Mouse (Mus musculus) intestine, embryonic 15.5 days (tissue): ENCODE measurements around the gene Ankrd13a. TPM values are rescaled to one million over a fixed set of nuclear protein-coding genes. Genes with fewer than 3 reads are reported as not detected.

ENCODE experiments used
- ATAC-seq: fragments of 200-750 bp; cut with Nextera tagmentation; 2 replicates; pipeline ENCODE4 v1.8.0; 2017; ENCODE audit warnings: moderate TSS enrichment, moderate library complexity
- H3K27ac ChIP-seq: fragments of 300-500 bp; sonication (generic); 2 replicates; pipeline ENCODE4 v1.5.1; 2015; ENCODE audit warnings: mild to moderate bottlenecking, inconsistent platforms
- H3K27me3 ChIP-seq: fragments of 300-500 bp; sonication (generic); replicated peaks from 2 replicates; pipeline ENCODE4 v1.6.1; 2015; ENCODE audit warnings: inconsistent platforms
- H3K36me3 ChIP-seq: fragments of 300-500 bp; sonication (generic); 2 replicates; pipeline ENCODE4 v1.6.1; 2015; ENCODE audit warnings: inconsistent platforms
- H3K4me1 ChIP-seq: fragments of 300-500 bp; sonication (generic); replicated peaks from 2 replicates; pipeline ENCODE4 v1.6.1; 2015; ENCODE audit warnings: inconsistent platforms
- H3K4me2 ChIP-seq: fragments of 300-500 bp; sonication (generic); replicated peaks from 2 replicates; pipeline ENCODE4 v1.6.1; 2015; ENCODE audit warnings: mild to moderate bottlenecking, inconsistent platforms
- H3K4me3 ChIP-seq: fragments of 300-500 bp; sonication (generic); replicated peaks from 2 replicates; pipeline ENCODE4 v1.5.1; 2015; ENCODE audit warnings: inconsistent platforms
- H3K9ac ChIP-seq: fragments of 300-500 bp; sonication (generic); 2 replicates; pipeline ENCODE4 v1.6.1; 2015; ENCODE audit warnings: inconsistent platforms
- H3K9me3 ChIP-seq: fragments of 300-500 bp; sonication (generic); 2 replicates; pipeline ENCODE4 v1.6.1; 2016; ENCODE audit warnings: inconsistent platforms
- WGBS: fragments of 180-500 bp; shearing (Covaris S2); methylation state at CpG from one replicate; pipeline ENCODE4 v1.1.7; 2015; 5-methylcytosine and 5-hydroxymethylcytosine counted together
- polyA plus RNA-seq: library from polyadenylated mRNA; unstranded; fragments of >200 nt; fragmentation: Nextera tagmentation; extraction: Ambion mirVana; gene quantifications from 2 replicates; pipeline ENCODE4 v1.2.1, GENCODE M21; 2015

The Ankrd13a gene
- polyA plus RNA-seq, 1 experiment from 2014 or later: 55.3 TPM

DNA sequence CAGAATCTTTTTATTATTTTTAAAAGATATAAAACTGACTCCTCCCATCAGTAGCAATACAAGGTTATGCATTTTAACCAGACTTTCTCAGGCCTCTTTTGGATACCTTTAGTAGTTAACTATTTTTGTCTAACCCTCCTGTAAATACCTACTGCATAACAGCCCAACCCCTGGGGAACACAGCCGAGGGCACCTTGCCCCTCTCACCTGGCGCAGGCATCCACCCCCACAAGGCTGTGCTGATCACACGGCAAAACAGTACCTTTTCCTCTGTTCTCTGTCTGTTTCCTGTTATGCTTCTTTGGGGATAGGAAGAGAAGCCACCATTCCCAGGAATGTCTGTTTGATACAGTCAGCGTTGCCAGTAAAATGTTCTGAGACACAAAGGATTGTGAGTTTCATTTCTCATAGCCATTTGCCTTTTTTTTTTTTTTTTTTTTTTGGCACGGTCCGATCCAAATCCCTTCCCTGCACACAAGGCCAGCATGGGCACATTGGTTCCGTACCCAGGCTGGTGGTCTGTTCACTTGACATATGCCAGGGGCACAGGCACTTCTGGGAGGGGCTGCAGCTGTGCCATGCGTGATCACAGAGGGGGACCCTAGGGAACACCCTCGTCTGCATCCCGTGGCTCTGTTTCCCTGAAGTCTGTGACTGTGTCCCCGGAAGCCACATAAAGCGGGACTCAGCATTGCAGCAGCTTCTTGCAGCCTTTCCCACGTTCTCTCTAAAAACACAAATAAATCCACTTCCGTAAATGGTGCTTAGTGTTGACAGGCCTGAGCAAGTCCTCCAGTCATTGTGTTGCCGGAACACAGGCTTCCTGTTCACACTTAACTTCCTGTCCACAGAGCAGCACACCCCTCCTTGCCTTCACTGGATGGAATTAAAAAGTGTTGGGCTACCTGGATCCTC, 31.2 kb downstream of the Ankrd13a start:
- Histone ChIP-seq H3K27me3 (no peaks in the 10 kb centered on the region), H3K4me1 (no peaks in the 10 kb centered on the region; the same call in 1 of the 2 replicates), H3K27ac (peak overlapping the region; percentile 60; the same call in 1 of the 2 replicates), H3K9me3 (no peaks in the 10 kb centered on the region), H3K36me3 (peaks cover 30% of the 10 kb centered on the region), H3K4me3 (no peak overlapping the region), H3K9ac (no peak overlapping the region), H3K4me2 (no peak overlapping the region)
- no peak for ATAC-seq
- 70% methylated on average over 15 of the region's 15 CpGs for WGBS

DNA sequence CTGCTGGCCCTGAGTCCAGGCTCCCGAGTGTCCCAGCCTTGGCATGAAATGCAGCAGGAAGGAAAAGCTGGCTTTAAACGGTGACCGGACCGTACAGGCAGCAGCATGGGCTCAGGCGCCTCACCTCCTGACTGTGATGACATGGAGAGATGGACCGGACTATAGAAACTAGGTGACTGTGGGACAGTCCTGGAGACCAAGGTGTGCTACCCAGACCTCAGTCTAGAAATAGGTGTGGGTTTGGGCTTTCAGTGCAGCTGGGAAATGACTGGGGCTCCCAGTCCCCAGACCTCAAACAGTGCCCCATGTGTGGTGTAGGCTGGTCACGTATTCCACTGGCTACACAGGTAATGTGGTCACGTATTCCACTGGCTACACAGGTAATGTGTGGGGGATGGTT, 32.2 kb downstream of the Ankrd13a start:
- H3K4me3 ChIP-seq: no peak overlapping the region
- no peak overlapping the region for H3K4me2 ChIP-seq
- H3K27ac ChIP-seq: no peak overlapping the region
- no peak overlapping the region for H3K9ac ChIP-seq
- no peak for ATAC-seq
- peaks cover 28% of the 10 kb centered on the region for H3K36me3 ChIP-seq
- no peaks in the 10 kb centered on the region for H3K9me3 ChIP-seq
- no peaks in the 10 kb centered on the region for H3K27me3 ChIP-seq
- no peaks in the 10 kb centered on the region; the same call in 1 of the 2 replicates for H3K4me1 ChIP-seq
- 89% methylated on average over 8 of the region's 8 CpGs for WGBS

DNA sequence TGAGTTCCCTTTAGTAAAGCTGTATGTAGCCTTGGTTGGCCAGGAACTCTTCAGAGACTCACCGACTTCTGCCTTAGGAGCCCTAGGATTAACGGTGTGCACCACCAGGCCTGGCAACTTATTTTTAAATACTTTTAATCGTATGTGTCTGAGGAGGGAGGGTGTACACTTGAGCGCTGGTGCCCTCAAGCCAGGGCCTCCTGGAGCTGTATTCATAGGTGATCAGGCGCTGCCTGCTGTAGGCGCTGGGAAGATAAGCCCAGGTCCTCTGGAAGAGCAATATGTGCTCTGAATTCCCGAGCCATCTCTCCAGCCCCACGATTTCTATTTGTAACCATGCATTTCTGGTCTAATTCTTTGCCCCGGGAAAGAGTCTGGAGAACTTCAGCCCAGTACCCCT, 32.6 kb downstream of the Ankrd13a start:
- Histone ChIP-seq H3K36me3 (peaks cover 24% of the 10 kb centered on the region), H3K4me1 (no peaks in the 10 kb centered on the region; the same call in 1 of the 2 replicates), H3K9me3 (no peaks in the 10 kb centered on the region), H3K9ac (no peak overlapping the region), H3K27me3 (no peaks in the 10 kb centered on the region), H3K27ac (no peak overlapping the region), H3K4me2 (no peak overlapping the region), H3K4me3 (no peak overlapping the region)
- WGBS: 58% methylated on average over 9 of the region's 9 CpGs
- ATAC-seq: no peak

DNA sequence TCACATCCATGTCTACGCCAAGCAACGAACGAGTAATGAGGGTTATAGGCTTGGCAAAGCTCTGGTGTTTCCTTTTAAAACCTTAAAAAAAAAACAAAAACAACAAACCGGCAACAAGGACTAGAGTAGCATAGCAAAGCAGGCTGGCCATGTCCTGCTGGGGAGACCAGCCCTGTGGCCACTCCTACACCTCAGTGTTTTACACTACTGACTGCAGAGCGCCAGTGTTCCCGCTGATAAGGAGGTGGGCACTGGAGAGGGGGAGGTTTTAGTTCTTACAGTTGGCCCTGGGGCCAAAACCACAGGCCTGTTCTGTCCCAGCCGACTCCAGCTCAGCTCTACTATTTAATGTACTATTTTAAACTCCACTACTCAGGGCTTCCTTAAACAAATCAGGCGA, 33.0 kb downstream of the Ankrd13a start:
- Histone ChIP-seq H3K4me3 (no peak overlapping the region), H3K27me3 (no peaks in the 10 kb centered on the region), H3K9me3 (no peaks in the 10 kb centered on the region), H3K36me3 (peaks cover 24% of the 10 kb centered on the region), H3K4me2 (no peak overlapping the region), H3K27ac (no peak overlapping the region), H3K4me1 (no peaks in the 10 kb centered on the region; the same call in 1 of the 2 replicates), H3K9ac (no peak overlapping the region)
- ATAC-seq: no peak; the same call in 1 of the 2 replicates
- WGBS: 41% methylated on average over 8 of the region's 8 CpGs

DNA sequence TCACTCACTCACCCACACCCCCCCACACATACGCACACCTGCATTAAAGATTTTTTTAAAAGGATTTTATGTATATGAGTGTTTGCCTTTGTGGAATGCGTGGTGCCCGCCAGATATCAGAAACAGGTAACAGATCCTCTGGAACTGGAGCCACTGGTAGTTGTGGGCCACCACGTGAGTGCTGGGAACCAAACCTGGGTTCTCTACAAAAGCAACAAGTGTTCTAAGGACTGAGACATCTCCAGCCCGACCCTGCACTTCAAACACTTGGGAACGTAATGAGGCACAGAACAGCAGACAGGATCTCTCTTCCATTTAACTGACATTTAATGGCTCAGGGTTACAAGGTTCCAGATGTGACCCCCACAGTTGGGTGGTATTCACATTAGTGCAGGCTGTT, 33.4 kb downstream of the Ankrd13a start:
- peaks cover 20% of the 10 kb centered on the region for H3K36me3 ChIP-seq
- peaks cover 2% of the 10 kb centered on the region; the same call in 1 of the 2 replicates for H3K4me1 ChIP-seq
- 73% methylated on average over 6 of the region's 6 CpGs for WGBS
- no peak overlapping the region for H3K27ac ChIP-seq
- no peak overlapping the region for H3K4me2 ChIP-seq
- no peaks in the 10 kb centered on the region for H3K27me3 ChIP-seq
- no peak overlapping the region for H3K4me3 ChIP-seq
- no peaks in the 10 kb centered on the region for H3K9me3 ChIP-seq
- H3K9ac ChIP-seq: no peak overlapping the region
- ATAC-seq: no peak

DNA sequence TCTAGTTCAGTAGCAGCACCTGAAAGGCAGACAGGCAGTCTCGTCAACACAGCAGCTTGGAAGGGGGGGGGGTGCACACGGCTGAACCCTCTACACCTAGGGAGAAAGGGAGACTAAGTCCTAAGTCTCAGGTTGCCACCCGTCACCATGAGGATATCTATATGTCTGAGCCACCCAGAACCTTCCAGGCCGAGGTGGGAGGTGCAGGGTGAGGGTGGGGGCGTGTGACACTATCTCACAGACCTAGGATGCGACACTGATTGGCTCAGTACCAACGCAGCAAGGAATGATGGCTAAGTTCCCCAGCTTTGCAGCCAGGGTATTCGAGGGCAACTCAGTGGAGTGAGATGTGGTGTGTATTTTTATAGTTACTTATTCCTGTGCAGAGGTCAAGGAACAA, 33.9 kb downstream of the Ankrd13a start:
- Histone ChIP-seq H3K9ac (no peak overlapping the region), H3K27me3 (no peaks in the 10 kb centered on the region), H3K27ac (no peak overlapping the region), H3K36me3 (peaks cover 16% of the 10 kb centered on the region), H3K4me1 (peaks cover 2% of the 10 kb centered on the region; the same call in 1 of the 2 replicates), H3K4me2 (no peak overlapping the region), H3K9me3 (no peaks in the 10 kb centered on the region), H3K4me3 (no peak overlapping the region)
- WGBS: 87% methylated on average over 8 of the region's 8 CpGs
- no peak for ATAC-seq

DNA sequence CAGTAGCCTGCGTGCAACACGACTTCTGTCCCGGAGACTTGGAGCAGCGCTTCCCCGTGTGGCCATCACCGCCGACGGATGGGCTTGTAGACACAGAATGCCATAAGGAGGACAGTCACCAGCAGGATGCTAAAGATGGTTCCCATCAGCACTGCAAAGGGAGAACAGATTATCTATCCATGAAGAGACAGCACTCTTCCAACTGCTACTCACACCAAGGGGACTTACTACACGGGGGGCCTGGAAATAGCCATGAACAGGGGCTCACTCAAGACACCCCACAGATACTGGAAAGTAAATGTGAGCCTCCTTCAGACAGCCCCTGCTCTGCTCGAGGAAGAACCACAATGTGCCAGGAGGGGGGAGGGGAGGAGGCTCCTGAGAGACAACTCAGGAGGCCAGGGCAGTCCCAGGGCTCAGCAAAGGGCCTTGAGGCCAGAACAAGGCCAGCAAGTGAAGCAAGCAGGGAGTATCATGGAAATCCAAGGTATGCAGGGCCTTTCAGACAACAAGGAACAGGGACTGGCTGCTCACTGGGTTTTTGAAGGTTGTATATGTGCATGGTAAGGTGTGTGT, 34.8 kb downstream of the Ankrd13a start:
- H3K4me3 ChIP-seq: no peak overlapping the region
- H3K36me3 ChIP-seq: peaks cover 11% of the 10 kb centered on the region
- H3K4me2 ChIP-seq: no peak overlapping the region
- no peak overlapping the region for H3K27ac ChIP-seq
- H3K9ac ChIP-seq: no peak overlapping the region
- H3K27me3 ChIP-seq: no peaks in the 10 kb centered on the region
- no peak for ATAC-seq
- no peaks in the 10 kb centered on the region for H3K9me3 ChIP-seq
- peaks cover 2% of the 10 kb centered on the region; the same call in 1 of the 2 replicates for H3K4me1 ChIP-seq
- 78% methylated on average over 10 of the region's 10 CpGs for WGBS

DNA sequence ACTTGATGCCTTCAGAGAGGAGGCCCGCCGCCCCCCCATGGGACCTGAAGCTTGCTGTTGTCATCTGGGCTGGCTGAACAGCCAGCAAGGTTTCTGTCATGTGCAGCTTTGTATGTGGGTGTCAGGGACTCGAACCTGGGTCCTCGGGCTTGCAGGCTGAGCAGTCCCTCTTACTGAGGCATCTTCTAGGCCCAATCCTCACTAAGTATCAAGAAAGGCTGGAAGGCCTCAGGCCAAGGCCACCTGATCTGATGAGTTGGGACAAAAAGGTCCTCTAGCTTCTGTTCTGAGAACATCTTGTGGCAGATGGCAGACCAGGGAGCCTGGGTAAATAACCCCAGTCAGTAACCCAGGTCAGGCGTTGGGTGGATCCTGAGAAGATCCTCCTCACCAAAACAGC, 35.3 kb downstream of the Ankrd13a start:
- Histone ChIP-seq H3K36me3 (peaks cover 8% of the 10 kb centered on the region), H3K27me3 (no peaks in the 10 kb centered on the region), H3K9ac (no peak overlapping the region), H3K4me1 (peaks cover 2% of the 10 kb centered on the region; the same call in 1 of the 2 replicates), H3K9me3 (no peaks in the 10 kb centered on the region), H3K27ac (no peak overlapping the region), H3K4me3 (no peak overlapping the region), H3K4me2 (no peak overlapping the region)
- 92% methylated on average over 5 of the region's 5 CpGs for WGBS
- no peak for ATAC-seq

DNA sequence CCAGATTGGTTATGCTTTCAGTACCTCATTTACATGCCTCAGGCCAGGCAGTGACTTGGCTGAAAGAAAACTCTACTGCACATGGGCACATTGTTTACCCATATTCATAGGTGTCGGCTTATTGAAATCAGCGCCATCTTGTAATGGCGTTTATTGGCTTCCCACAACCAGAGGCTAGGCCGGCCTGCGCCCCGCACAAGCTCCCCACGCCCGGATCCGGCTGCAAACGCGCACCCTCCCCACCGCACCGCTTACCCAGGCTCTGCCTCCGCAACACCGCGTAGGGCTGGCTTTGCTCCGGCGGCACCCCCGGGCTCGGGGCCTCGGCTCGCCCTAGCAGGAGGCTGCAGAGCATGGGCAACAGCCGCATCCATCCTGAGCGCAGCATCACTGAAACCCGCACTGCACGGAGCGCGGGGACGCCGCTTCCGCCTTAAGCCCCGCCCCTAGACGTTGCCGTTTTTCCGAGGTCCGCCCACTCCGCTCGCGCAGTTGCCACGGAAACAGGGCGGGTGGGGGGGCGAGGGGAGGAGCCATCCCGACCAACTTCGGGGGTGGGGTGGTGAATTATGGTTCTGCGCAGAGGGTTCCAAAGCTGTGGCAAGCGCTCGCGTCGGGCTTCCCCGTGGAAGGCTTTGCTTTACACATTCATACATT, 39.2 kb downstream of the Ankrd13a start:
- peak; percentile 96 for ATAC-seq
- Histone ChIP-seq H3K27me3 (no peaks in the 10 kb centered on the region), H3K4me2 (peak overlapping the region; percentile 66), H3K9ac (peak overlapping the region; percentile 71), H3K36me3 (0 out of 2 replicates have a peak, but pooled peaks cover 2% of the 10 kb centered on the region), H3K4me1 (peaks cover 2% of the 10 kb centered on the region; the same call in 1 of the 2 replicates), H3K9me3 (no peaks in the 10 kb centered on the region), H3K27ac (peak overlapping the region; percentile 75), H3K4me3 (peak overlapping the region; percentile 71)
- WGBS: under 1% methylated on average over 50 of the region's 50 CpGs

DNA sequence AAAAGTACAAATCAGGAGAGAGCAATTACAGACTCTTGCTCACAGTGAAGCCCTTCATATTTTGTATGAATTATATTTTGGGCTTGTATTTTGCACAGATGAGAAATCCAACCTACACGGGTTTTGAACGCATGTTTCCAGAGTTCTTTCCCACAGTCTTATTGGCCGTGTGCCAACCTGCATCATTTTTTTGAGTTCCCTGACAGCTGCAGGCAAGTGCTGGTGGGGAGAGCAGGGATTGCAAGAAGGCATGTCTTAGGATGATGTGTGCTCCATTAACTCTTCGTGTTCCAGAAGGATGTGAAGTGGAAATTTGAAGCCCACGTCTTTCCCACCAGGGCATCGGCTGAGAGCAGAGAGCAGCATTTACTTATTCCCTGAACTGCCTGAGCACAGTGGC, 42.1 kb downstream of the Ankrd13a start:
- no peaks in the 10 kb centered on the region for H3K27me3 ChIP-seq
- H3K4me2 ChIP-seq: no peak overlapping the region
- no peak overlapping the region for H3K27ac ChIP-seq
- 56% methylated on average over 6 of the region's 6 CpGs for WGBS
- no peak overlapping the region for H3K9ac ChIP-seq
- no peak overlapping the region for H3K4me3 ChIP-seq
- no peak for ATAC-seq
- no peaks in the 10 kb centered on the region for H3K9me3 ChIP-seq
- peaks cover 2% of the 10 kb centered on the region; the same call in 1 of the 2 replicates for H3K4me1 ChIP-seq
- 0 out of 2 replicates have a peak, but pooled peaks cover 3% of the 10 kb centered on the region for H3K36me3 ChIP-seq

DNA sequence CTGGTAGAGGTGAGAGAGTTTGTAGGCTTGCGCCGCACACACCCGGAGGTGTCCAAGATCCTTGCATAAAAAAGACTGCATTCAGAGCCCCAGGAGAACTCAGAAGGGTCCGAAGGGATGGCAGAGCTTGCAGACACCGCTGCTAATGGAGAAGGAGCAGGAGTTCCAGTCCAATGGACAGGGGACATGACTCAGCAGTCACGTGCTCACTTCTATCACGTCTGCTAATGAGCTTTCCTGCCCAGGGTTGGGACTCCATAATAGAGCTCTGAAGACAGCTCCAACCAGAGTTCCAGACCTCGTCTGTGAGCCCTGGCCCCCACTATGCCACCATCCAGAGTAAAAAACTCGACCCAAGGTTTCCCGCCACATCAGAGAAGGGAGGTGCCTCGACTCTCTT, 43.6 kb downstream of the Ankrd13a start:
- Histone ChIP-seq H3K4me3 (no peak overlapping the region), H3K4me1 (no peaks in the 10 kb centered on the region), H3K27me3 (no peaks in the 10 kb centered on the region), H3K27ac (no peak overlapping the region), H3K36me3 (0 out of 2 replicates have a peak, but pooled peaks cover 3% of the 10 kb centered on the region), H3K4me2 (no peak overlapping the region), H3K9ac (no peak overlapping the region), H3K9me3 (no peaks in the 10 kb centered on the region)
- 82% methylated on average over 11 of the region's 11 CpGs for WGBS
- no peak for ATAC-seq
